Mouse (Mus musculus) macrophage (primary cell): ENCODE measurements around the gene Ntn4. TPM values are rescaled to one million over a fixed set of nuclear protein-coding genes. Genes with fewer than 3 reads are reported as not detected.

ENCODE experiments used
- H3K27ac ChIP-seq: fragments of 350-480 bp; formaldehyde crosslinking; 2 replicates; pipeline ENCODE4 v1.9.0; 2021
- H3K36me3 ChIP-seq: fragments of 350-480 bp; formaldehyde crosslinking; 2 replicates; pipeline ENCODE4 v1.9.0; 2021; ENCODE audit errors: inconsistent target
- H3K4me3 ChIP-seq: fragments of 350-480 bp; formaldehyde crosslinking; 2 replicates; pipeline ENCODE4 v1.9.0; 2021; ENCODE audit errors: inconsistent target
- H3K79me2 ChIP-seq: fragments of 350-480 bp; formaldehyde crosslinking; 2 replicates; pipeline ENCODE4 v1.9.0; 2021; ENCODE audit errors: inconsistent target
- WGBS: methylation state at CpG from one replicate; pipeline ENCODE4 v1.1.7; 2026; ENCODE audit warnings: inconsistent platforms; ENCODE audit not compliant: missing documents; 5-methylcytosine and 5-hydroxymethylcytosine counted together
- polyA plus RNA-seq: library from polyadenylated mRNA; stranded (reverse); fragments of 250-400 nt; gene quantifications from 3 replicates; pipeline ENCODE4 v1.2.4, GENCODE M21; 2018; ENCODE audit warnings: inconsistent platforms

The Ntn4 gene
- polyA plus RNA-seq, 1 experiment from 2014 or later: 0.04 TPM

- no peak overlapping the region for H3K4me3 ChIP-seq
- H3K27ac ChIP-seq: no peak overlapping the region
- H3K36me3 ChIP-seq: no peaks in the 10 kb centered on the region
- no peaks in the 10 kb centered on the region for H3K79me2 ChIP-seq
- 80% methylated on average over 8 of the region's 8 CpGs for WGBS
Observed at GRCm38 (mm10) chr10:93709536-93709935, 69.1 kb downstream of the Ntn4 start.

GRCm38 (mm10) chr10:93721625-93722337 lies 81.3 kb downstream of the Ntn4 start:
- Histone ChIP-seq H3K79me2 (no peaks in the 10 kb centered on the region), H3K4me3 (no peak overlapping the region), H3K36me3 (no peaks in the 10 kb centered on the region), H3K27ac (no peak overlapping the region)
- WGBS: 93% methylated on average over 5 of the region's 5 CpGs

GRCm38 (mm10) chr10:93723942-93724542 lies 83.6 kb downstream of the Ntn4 start:
- Histone ChIP-seq H3K36me3 (no peaks in the 10 kb centered on the region), H3K79me2 (no peaks in the 10 kb centered on the region), H3K27ac (no peak overlapping the region), H3K4me3 (no peak overlapping the region)
- WGBS: 35% methylated on average over 11 of the region's 11 CpGs

- WGBS: 88% methylated on average over 5 of the region's 5 CpGs
- Histone ChIP-seq H3K27ac (no peak overlapping the region), H3K36me3 (no peaks in the 10 kb centered on the region), H3K4me3 (no peak overlapping the region), H3K79me2 (no peaks in the 10 kb centered on the region)
Observed at GRCm38 (mm10) chr10:93728131-93728530, 87.7 kb downstream of the Ntn4 start.

GRCm38 (mm10) chr10:93730514-93730913 lies 90.0 kb downstream of the Ntn4 start:
- Histone ChIP-seq H3K27ac (no peak overlapping the region), H3K4me3 (no peak overlapping the region)
- WGBS: 85% methylated on average over 6 of the region's 6 CpGs

GRCm38 (mm10) chr10:93731248-93731691 lies 90.8 kb downstream of the Ntn4 start:
- Histone ChIP-seq H3K4me3 (no peak overlapping the region), H3K79me2 (no peaks in the 10 kb centered on the region), H3K27ac (no peak overlapping the region), H3K36me3 (no peaks in the 10 kb centered on the region)
- WGBS: 92% methylated on average over 9 of the region's 9 CpGs

More at GRCm38 (mm10) chr10:93730514-93730913, 90.0 kb downstream of the Ntn4 start:
- Histone ChIP-seq H3K79me2 (no peaks in the 10 kb centered on the region), H3K36me3 (no peaks in the 10 kb centered on the region)

GRCm38 (mm10) chr10:93736114-93736645 lies 95.7 kb downstream of the Ntn4 start:
- 86% methylated on average over 6 of the region's 6 CpGs for whole genome bisulfite sequencing
- Histone ChIP-seq H3K36me3 (no peaks in the 10 kb centered on the region), H3K27ac (no peak overlapping the region), H3K4me3 (no peak overlapping the region), H3K79me2 (no peaks in the 10 kb centered on the region)

- 91% methylated on average over 5 of the region's 5 CpGs for WGBS
- Histone ChIP-seq H3K79me2 (no peaks in the 10 kb centered on the region), H3K36me3 (no peaks in the 10 kb centered on the region), H3K4me3 (no peak overlapping the region), H3K27ac (no peak overlapping the region)
Observed at GRCm38 (mm10) chr10:93737080-93737479, 96.6 kb downstream of the Ntn4 start.

GRCm38 (mm10) chr10:93741446-93742096 lies 101.1 kb downstream of the Ntn4 start:
- H3K79me2 ChIP-seq: no peaks in the 10 kb centered on the region
- no peak overlapping the region for H3K4me3 ChIP-seq
- no peak overlapping the region for H3K27ac ChIP-seq
- no peaks in the 10 kb centered on the region for H3K36me3 ChIP-seq
- 96% methylated on average over 14 of the region's 14 CpGs for WGBS

- Histone ChIP-seq H3K36me3 (no peaks in the 10 kb centered on the region), H3K4me3 (no peak overlapping the region)
- WGBS: 84% methylated on average over 3 of the region's 3 CpGs
Observed at GRCm38 (mm10) chr10:93742097-93742446, 101.6 kb downstream of the Ntn4 start.

GRCm38 (mm10) chr10:93742598-93742997 lies 102.1 kb downstream of the Ntn4 start:
- Histone ChIP-seq H3K27ac (no peak overlapping the region), H3K36me3 (no peaks in the 10 kb centered on the region), H3K79me2 (no peaks in the 10 kb centered on the region), H3K4me3 (no peak overlapping the region)
- WGBS: 59% methylated on average over 6 of the region's 6 CpGs

More at GRCm38 (mm10) chr10:93742097-93742446, 101.6 kb downstream of the Ntn4 start:
- Histone ChIP-seq H3K27ac (no peak overlapping the region), H3K79me2 (no peaks in the 10 kb centered on the region)

- H3K36me3 ChIP-seq: no peaks in the 10 kb centered on the region
- 63% methylated on average over 20 of the region's 21 CpGs for WGBS
Observed at GRCm38 (mm10) chr10:93749267-93750192, 109.0 kb downstream of the Ntn4 start.

GRCm38 (mm10) chr10:93751302-93751701 lies 110.8 kb downstream of the Ntn4 start:
- Histone ChIP-seq H3K27ac (no peak overlapping the region), H3K4me3 (no peak overlapping the region), H3K36me3 (no peaks in the 10 kb centered on the region), H3K79me2 (no peaks in the 10 kb centered on the region)
- WGBS: 94% methylated on average over 14 of the region's 14 CpGs

More at GRCm38 (mm10) chr10:93749267-93750192, 109.0 kb downstream of the Ntn4 start:
- H3K4me3 ChIP-seq: no peak overlapping the region
- H3K27ac ChIP-seq: no peak overlapping the region
- H3K79me2 ChIP-seq: no peaks in the 10 kb centered on the region
